Mouse (Mus musculus) bone marrow macrophage, adult 2 months (primary cell): ENCODE measurements around the gene Cryab.

Source experiments
- CTCF ChIP-seq: IDR thresholded peaks from 2 replicates; pipeline ENCODE4 v1.5.1; 2012; ENCODE audit warnings: low read depth, mild to moderate bottlenecking, low read length, moderate library complexity
- POLR2A ChIP-seq: IDR thresholded peaks from 2 replicates; pipeline ENCODE4 v1.6.1; 2012; ENCODE audit warnings: mild to moderate bottlenecking, low read depth, low read length, borderline replicate concordance

GRCm38 (mm10) chr9:50714188-50714587 is 36.9 kb upstream of the Cryab start:
- TF ChIP-seq CTCF (no peak), POLR2A (no peak)
